Comparison of ENCODE assay signal across 12 mouse cellular contexts in genomic region chr5:114024885-114025284, GRCm38 (mm10). TPM values are rescaled to one million over a fixed set of nuclear protein-coding genes. Genes with fewer than 3 reads are reported as not detected.
DNase-seq lines count a peak whose midpoint lies in the region; ATAC-seq and TF ChIP-seq lines count a peak whose summit lies in the region.
"Had no signal": no experiment of that assay in that cellular context is flagged by ENCODE, and none has a peak within 500 bp of the region (broad histone marks: within the 10 kb centered on the region; RNA-seq: fewer than 3 reads in every experiment).

No protein-coding gene starts in this region.

- no peak overlapping the region for H3K4me2 ChIP-seq in lung, embryonic 15.5 days
- no peak overlapping the region for H3K4me2 ChIP-seq in intestine, embryonic 16.5 days (ENCODE audit: low read depth, low read length)
- H3K4me2 ChIP-seq in stomach, postnatal 0 days (replicated peaks; ENCODE audit: low read depth), result no peak overlapping the region

- H3K36me3 ChIP-seq in lung, embryonic 15.5 days, result no peaks in the 10 kb centered on the region
- no peaks in the 10 kb centered on the region for H3K36me3 ChIP-seq in forebrain, embryonic 10.5 days (replicated peaks)
- no peaks in the 10 kb centered on the region for H3K36me3 ChIP-seq in intestine, embryonic 16.5 days (ENCODE audit: control insufficient read depth, insufficient read depth, low read length)
- no peaks in the 10 kb centered on the region for H3K36me3 ChIP-seq in stomach, postnatal 0 days (ENCODE audit: control insufficient read depth, insufficient read depth, low read length)
- H3K36me3 ChIP-seq: G1E had no signal

- no peak overlapping the region for H3K4me3 ChIP-seq in lung, embryonic 15.5 days
- peak overlapping the region; percentile 24 for H3K4me3 ChIP-seq in forebrain, embryonic 10.5 days
- no peak overlapping the region for H3K4me3 ChIP-seq in intestine, embryonic 16.5 days (ENCODE audit: low read length)
- H3K4me3 ChIP-seq in stomach, postnatal 0 days (ENCODE audit: low read depth, low read length), result no peak overlapping the region
- H3K4me3 ChIP-seq: erythroblast, embryonic 14.5 days had no signal

- no peak overlapping the region for H3K27ac ChIP-seq in lung, embryonic 15.5 days
- H3K27ac ChIP-seq in forebrain, embryonic 10.5 days, result no peak overlapping the region
- no peak overlapping the region for H3K27ac ChIP-seq in intestine, embryonic 16.5 days (ENCODE audit: low read length)
- H3K27ac ChIP-seq in stomach, postnatal 0 days (replicated peaks), result no peak overlapping the region

- no peaks in the 10 kb centered on the region for H3K9me3 ChIP-seq in lung, embryonic 15.5 days
- H3K9me3 ChIP-seq in forebrain, embryonic 10.5 days, result no peaks in the 10 kb centered on the region
- H3K9me3 ChIP-seq in intestine, embryonic 16.5 days (ENCODE audit: control insufficient read depth, low read length), result no peaks in the 10 kb centered on the region
- no peaks in the 10 kb centered on the region for H3K9me3 ChIP-seq in stomach, postnatal 0 days (ENCODE audit: control insufficient read depth, low read length)

- ATAC-seq in lung, embryonic 15.5 days (ENCODE audit: borderline replicate concordance, extremely low read depth, low FRiP score, low TSS enrichment), result 0 out of 2 replicates have a peak, but pooled peaks have one; percentile 10
- peak; percentile 53 for ATAC-seq in intestine, embryonic 16.5 days
- ATAC-seq in stomach, postnatal 0 days (ENCODE audit: low FRiP score, low TSS enrichment), result no peak

- H3K4me1 ChIP-seq in lung, embryonic 15.5 days, result no peaks in the 10 kb centered on the region
- peaks cover 19% of the 10 kb centered on the region for H3K4me1 ChIP-seq in forebrain, embryonic 10.5 days
- H3K4me1 ChIP-seq in intestine, embryonic 16.5 days (ENCODE audit: control insufficient read depth, insufficient read depth, low read length), result peaks cover 6% of the 10 kb centered on the region; the same call in 1 of the 2 replicates
- H3K4me1 ChIP-seq in stomach, postnatal 0 days (replicated peaks; ENCODE audit: control insufficient read depth, insufficient read depth), result no peaks in the 10 kb centered on the region

- no peak for TF ChIP-seq EP300 in stomach, postnatal 0 days (optimal IDR thresholded peaks at IDR 0.05)

- H3K27me3 ChIP-seq in lung, embryonic 15.5 days, result no peaks in the 10 kb centered on the region
- H3K27me3 ChIP-seq in forebrain, embryonic 10.5 days (ENCODE audit: poor library complexity, severe bottlenecking), result no peaks in the 10 kb centered on the region
- no peaks in the 10 kb centered on the region for H3K27me3 ChIP-seq in intestine, embryonic 16.5 days (replicated peaks; ENCODE audit: control insufficient read depth, insufficient read depth, low read length)
- H3K27me3 ChIP-seq in stomach, postnatal 0 days (ENCODE audit: control insufficient read depth, insufficient read depth, low read length), result no peaks in the 10 kb centered on the region

- WGBS in lung, embryonic 15.5 days, result 7% methylated on average over 8 of the region's 10 CpGs
- 12% methylated on average over 10 of the region's 10 CpGs for WGBS in forebrain, embryonic 10.5 days
- WGBS in intestine, embryonic 16.5 days, result 11% methylated on average over 10 of the region's 10 CpGs
- WGBS in stomach, postnatal 0 days, result 10% methylated on average over 10 of the region's 10 CpGs

- no peak overlapping the region for H3K9ac ChIP-seq in lung, embryonic 15.5 days
- no peak overlapping the region for H3K9ac ChIP-seq in intestine, embryonic 16.5 days (ENCODE audit: low read depth, low read length)
- H3K9ac ChIP-seq in stomach, postnatal 0 days (ENCODE audit: low read length), result no peak overlapping the region

- TF ChIP-seq CTCF in stomach, postnatal 0 days (IDR thresholded peaks at IDR 0.05; ENCODE audit: low read depth), result no peak

- no peak for DNase-seq in lung, postnatal 25 days (ENCODE audit: low spot score)
- no peak for DNase-seq in forebrain, embryonic 10.5 days (ENCODE audit: extremely low spot score, low spot score)
- DNase-seq in stomach, postnatal 0 days (ENCODE audit: low spot score), result peak; percentile 42
- DNase-seq in right cerebral cortex, postnatal 14 days, result no peak
- no peak for DNase-seq in adrenal gland, postnatal 25 days
- DNase-seq: left cerebral cortex, postnatal 4 days; right cerebral cortex, postnatal 4 days had no signal

RNA-seq across cellular contexts. Expression of gene Dao, which starts 21.4 kb away (rescaled TPM):
- polyA plus RNA-seq in lung, embryonic 15.5 days (2015; fragmentation: Nextera tagmentation; extraction: Ambion mirVana), result not detected in 2 replicates
- not detected in 2 replicates for polyA plus RNA-seq in forebrain, embryonic 10.5 days (2016; fragmentation: Nextera tagmentation; extraction: Ambion mirVana)
- 31.0 and 32.5 TPM in 2 replicates for polyA plus RNA-seq in intestine, embryonic 16.5 days (2015; fragmentation: Nextera tagmentation; extraction: Ambion mirVana)
- polyA plus RNA-seq in stomach, postnatal 0 days (2015; fragmentation: Nextera tagmentation; extraction: Ambion mirVana), result 0.15 and 0.24 TPM in 2 replicates
- not detected in 2 replicates for total RNA-seq in adrenal gland, postnatal 25 days (2021)
- total RNA-seq: G1E; hematopoietic stem cell, adult 5-6 weeks; left cerebral cortex, postnatal 4 days had no signal
- polyA plus RNA-seq: erythroblast, embryonic 14.5 days; G1E had no signal

RNA-seq across cellular contexts. Expression of gene Ssh1, which starts 31.2 kb away (rescaled TPM):
- polyA plus RNA-seq in lung, embryonic 15.5 days (2015; fragmentation: Nextera tagmentation; extraction: Ambion mirVana), result 15.7 and 16.6 TPM in 2 replicates
- polyA plus RNA-seq in forebrain, embryonic 10.5 days (2016; fragmentation: Nextera tagmentation; extraction: Ambion mirVana), result 13.9 and 17.5 TPM in 2 replicates
- 7.1 and 7.8 TPM in 2 replicates for polyA plus RNA-seq in intestine, embryonic 16.5 days (2015; fragmentation: Nextera tagmentation; extraction: Ambion mirVana)
- 5.0 and 5.3 TPM in 2 replicates for polyA plus RNA-seq in stomach, postnatal 0 days (2015; fragmentation: Nextera tagmentation; extraction: Ambion mirVana)
- 18.9 and 22.7 TPM in 2 replicates for total RNA-seq in adrenal gland, postnatal 25 days (2021)

RNA-seq across cellular contexts. Expression of gene Usp30, which starts 40.4 kb away (rescaled TPM):
- 11.4 and 13.2 TPM in 2 replicates for polyA plus RNA-seq in lung, embryonic 15.5 days (2015; fragmentation: Nextera tagmentation; extraction: Ambion mirVana)
- polyA plus RNA-seq in forebrain, embryonic 10.5 days (2016; fragmentation: Nextera tagmentation; extraction: Ambion mirVana), result 12.4 and 12.7 TPM in 2 replicates
- 9.1 and 9.3 TPM in 2 replicates for polyA plus RNA-seq in intestine, embryonic 16.5 days (2015; fragmentation: Nextera tagmentation; extraction: Ambion mirVana)
- 5.3 and 5.7 TPM in 2 replicates for polyA plus RNA-seq in stomach, postnatal 0 days (2015; fragmentation: Nextera tagmentation; extraction: Ambion mirVana)
- 35.1 and 36.6 TPM in 2 replicates for total RNA-seq in adrenal gland, postnatal 25 days (2021)

Comparison
In these comparisons a context has a peak if more than half of its experiments do, and no peak if none do; other contexts are left out.
1. RNA of gene Dao, which starts 21.4 kb away (polyA plus RNA-seq): 31.0 to 32.5 TPM in intestine, embryonic 16.5 days; 0.15 to 0.24 TPM in stomach, postnatal 0 days, not detected in lung, embryonic 15.5 days and not detected in forebrain, embryonic 10.5 days; every median in the first group is over 10 times any median in the second.